Mouse (Mus musculus) urinary bladder, postnatal 0 days (tissue): ENCODE data around the gene Zfp976. TPM values are rescaled to one million over a fixed set of nuclear protein-coding genes. Genes with fewer than 3 reads are reported as not detected.

ENCODE experiments used
- microRNA-seq: library from miRNA; unstranded; fragments of <30 nt; microRNA quantifications from one replicate; pipeline ENCODE4, GENCODE M21; 2016
- polyA plus RNA-seq: library from polyadenylated mRNA; unstranded; fragments of >200 nt; fragmentation: Nextera tagmentation; extraction: Ambion mirVana; gene quantifications from 2 replicates; pipeline ENCODE4 v1.2.1, GENCODE M21; 2015

Gene Zfp976
- 0.79 and 1.0 TPM in 2 replicates for polyA plus RNA-seq

DNA sequence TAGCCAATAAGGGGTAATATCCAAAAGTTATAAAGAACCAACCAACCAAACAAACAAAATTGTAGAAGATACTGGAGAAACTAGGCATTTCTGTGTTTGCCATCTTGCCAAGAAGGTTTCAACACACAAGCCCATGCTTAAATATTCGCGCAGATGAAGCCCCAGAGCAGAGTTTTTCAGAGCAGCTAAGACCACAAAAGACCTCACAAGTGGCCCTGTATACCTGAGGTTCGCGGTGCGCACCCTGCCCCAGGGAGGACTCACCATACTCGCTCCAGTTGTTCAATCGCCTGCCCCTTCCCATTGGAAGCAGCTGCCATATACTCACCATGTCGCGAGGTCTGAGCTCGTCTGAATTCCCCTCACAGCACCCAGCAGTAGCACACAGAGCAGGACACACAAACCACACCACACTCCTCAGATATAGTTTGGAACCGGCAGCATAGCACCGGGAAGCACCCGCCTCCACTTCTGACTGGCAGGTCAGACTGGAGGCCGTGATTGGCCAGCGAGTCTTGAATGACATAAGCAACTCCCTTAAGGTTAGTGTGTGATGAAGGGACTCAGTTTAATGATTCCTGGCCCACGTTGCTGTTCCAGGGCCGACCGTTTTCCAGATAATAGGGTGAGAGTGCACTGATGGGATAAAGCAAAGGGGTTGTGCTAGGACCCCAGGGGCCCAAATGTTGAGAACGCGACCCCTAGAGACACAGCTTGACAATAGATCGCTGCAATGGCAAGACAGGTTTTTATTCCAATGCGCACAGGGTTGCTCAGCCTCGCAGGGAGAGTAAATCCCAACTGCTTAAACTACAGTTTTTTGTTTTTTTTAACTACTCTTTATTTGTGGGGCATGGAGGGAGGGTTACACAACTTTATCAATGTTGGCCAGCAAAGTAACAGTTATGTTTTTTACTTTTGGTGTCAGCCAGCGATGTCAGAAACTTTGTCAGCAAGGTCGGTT, at the start of gene Zfp976:
Gene Zfp976, minus strand, starts transcription at position 437 of the 964 bp plus-strand sequence.

DNA sequence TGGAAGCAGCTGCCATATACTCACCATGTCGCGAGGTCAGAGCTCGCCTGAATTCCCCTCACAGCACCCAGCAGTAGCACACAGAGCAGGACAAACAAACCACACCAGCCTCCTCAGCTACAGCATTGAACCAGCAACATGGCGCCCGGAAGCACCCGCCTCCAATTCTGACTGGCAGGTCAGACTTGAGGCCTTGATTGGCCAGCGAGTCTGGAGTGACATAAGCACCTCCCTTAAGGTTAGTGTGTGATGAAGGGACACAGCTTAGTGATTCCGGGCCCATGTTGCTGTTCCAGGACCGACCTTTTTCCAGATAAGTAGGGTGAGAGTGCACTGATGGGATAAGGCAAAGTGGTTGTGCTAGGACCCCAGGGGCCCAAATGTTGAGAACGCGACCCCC, 50.0 kb downstream of the Zfp976 start, which contains the start of gene Zfp977:
Gene Zfp977, minus strand, starts transcription at position 135 of the 400 bp plus-strand sequence.

DNA sequence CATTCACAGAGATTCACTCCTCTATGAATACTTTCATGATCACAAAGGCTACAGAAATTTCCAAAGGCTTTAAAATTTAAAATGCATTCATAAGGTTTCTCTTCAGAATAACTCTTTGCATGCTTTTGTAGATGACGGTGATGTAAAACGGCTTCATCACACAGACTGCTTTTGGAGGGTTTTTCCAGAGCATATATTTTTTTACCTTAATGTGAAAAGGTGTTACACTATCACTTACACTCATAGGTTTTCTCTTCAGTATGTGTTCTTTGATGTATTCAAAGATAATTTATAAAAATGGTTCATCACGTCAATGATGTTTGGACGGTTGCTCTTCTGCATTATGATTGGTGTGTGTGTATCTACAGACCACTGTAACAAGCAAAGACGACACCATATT, 63.9 kb downstream of the Zfp976 start, which contains the start of gene Gm21028:
Gene Gm21028, minus strand, starts transcription at position 101 of the 400 bp plus-strand sequence.

Small RNA genes lying within 50 kb of the gene (microRNA-seq; reads per million reads assigned to microRNA genes)
- not detected for gene Gm24938

Other genes starting within 250 kb of the Zfp976 start
- not detected in 2 replicates for gene 4933421I07Rik, start 194.5 kb downstream of the Zfp976 start, polyA plus RNA-seq
- gene Zfp141, start 136.8 kb downstream of the Zfp976 start, polyA plus RNA-seq, result 2.3 and 3.2 TPM in 2 replicates
- gene Gm21028, start 64.0 kb downstream of the Zfp976 start, polyA plus RNA-seq, result not detected in 2 replicates
- gene Zfp977, start 50.0 kb downstream of the Zfp976 start, polyA plus RNA-seq, result 0.51 and 0.77 TPM in 2 replicates
- gene Zfp975, start 50.2 kb upstream of the Zfp976 start, polyA plus RNA-seq, result 2.8 and 3.3 TPM in 2 replicates
- not detected in 2 replicates for gene Gm17067, start 84.4 kb upstream of the Zfp976 start, polyA plus RNA-seq
- gene Vmn2r62, start 150.9 kb upstream of the Zfp976 start, polyA plus RNA-seq, result not detected in 2 replicates
- not detected in 2 replicates for gene Gm2381, start 224.6 kb upstream of the Zfp976 start, polyA plus RNA-seq